Mouse (Mus musculus): Measurements from ENCODE around the gene Prss30. TPM values are rescaled to one million over a fixed set of nuclear protein-coding genes. Genes with fewer than 3 reads are reported as not detected.

Prss30 gene
- polyA plus RNA-seq, 1 experiment from 2014 or later: not detected

GRCm38 (mm10) chr17:24008105-24008504, 27.7 kb upstream of the Prss30 start:
- no peak for ATAC-seq (ENCODE audit: low FRiP score, low TSS enrichment)
- Histone ChIP-seq H3K27me3 (ENCODE audit: control insufficient read depth, insufficient read depth, low read length) (no peaks in the 10 kb centered on the region), H3K9me3 (ENCODE audit: control insufficient read depth, low read length) (no peaks in the 10 kb centered on the region), H3K4me1 (ENCODE audit: control insufficient read depth, insufficient read depth, low read length) (no peaks in the 10 kb centered on the region), H3K4me2 (ENCODE audit: low read length) (no peak overlapping the region), H3K27ac (replicated peaks; ENCODE audit: low read depth, low read length) (no peak overlapping the region), H3K36me3 (ENCODE audit: control insufficient read depth, insufficient read depth, low read length) (no peaks in the 10 kb centered on the region), H3K4me3 (replicated peaks; ENCODE audit: low read depth, low read length) (no peak overlapping the region), H3K9ac (replicated peaks; ENCODE audit: low read length) (no peak overlapping the region)
- no peak for DNase-seq
- WGBS: 82% methylated on average over 4 of the region's 4 CpGs

- H3K36me3 ChIP-seq (ENCODE audit: control insufficient read depth, insufficient read depth, low read length): no peaks in the 10 kb centered on the region
- ATAC-seq (ENCODE audit: low FRiP score, low TSS enrichment) (no peak), DNase-seq (no peak)
- H3K4me3 ChIP-seq (replicated peaks; ENCODE audit: low read depth, low read length): no peak overlapping the region
- H3K4me2 ChIP-seq (ENCODE audit: low read length): no peak overlapping the region
- no peak overlapping the region for H3K9ac ChIP-seq (replicated peaks; ENCODE audit: low read length)
- no peaks in the 10 kb centered on the region for H3K9me3 ChIP-seq (ENCODE audit: control insufficient read depth, low read length)
- H3K27ac ChIP-seq (replicated peaks; ENCODE audit: low read depth, low read length): no peak overlapping the region
- no peaks in the 10 kb centered on the region for H3K27me3 ChIP-seq (ENCODE audit: control insufficient read depth, insufficient read depth, low read length)
- 60% methylated on average over 1 of the region's 1 CpGs for WGBS
- no peaks in the 10 kb centered on the region for H3K4me1 ChIP-seq (ENCODE audit: control insufficient read depth, insufficient read depth, low read length)
Measured at GRCm38 (mm10) chr17:24007391-24007790, 27.0 kb upstream of the Prss30 start.

- H3K9me3 ChIP-seq (ENCODE audit: control insufficient read depth, low read length): no peaks in the 10 kb centered on the region
- H3K36me3 ChIP-seq (ENCODE audit: control insufficient read depth, insufficient read depth, low read length): no peaks in the 10 kb centered on the region
- H3K27me3 ChIP-seq (ENCODE audit: control insufficient read depth, insufficient read depth, low read length): no peaks in the 10 kb centered on the region
- no peak overlapping the region for H3K4me2 ChIP-seq (ENCODE audit: low read length)
- no peak overlapping the region for H3K27ac ChIP-seq (replicated peaks; ENCODE audit: low read depth, low read length)
- WGBS: 43% methylated on average over 2 of the region's 2 CpGs
- H3K4me1 ChIP-seq (ENCODE audit: control insufficient read depth, insufficient read depth, low read length): no peaks in the 10 kb centered on the region
- ATAC-seq (ENCODE audit: low FRiP score, low TSS enrichment): no peak
- H3K9ac ChIP-seq (replicated peaks; ENCODE audit: low read length): no peak overlapping the region
- H3K4me3 ChIP-seq (replicated peaks; ENCODE audit: low read depth, low read length): no peak overlapping the region
- no peak for DNase-seq
Measured at GRCm38 (mm10) chr17:24006930-24007329, 26.6 kb upstream of the Prss30 start.

GRCm38 (mm10) chr17:24005049-24005448, 24.7 kb upstream of the Prss30 start:
- Histone ChIP-seq H3K9ac (replicated peaks; ENCODE audit: low read length) (no peak overlapping the region), H3K4me3 (replicated peaks; ENCODE audit: low read depth, low read length) (no peak overlapping the region), H3K9me3 (ENCODE audit: control insufficient read depth, low read length) (no peaks in the 10 kb centered on the region), H3K27me3 (ENCODE audit: control insufficient read depth, insufficient read depth, low read length) (no peaks in the 10 kb centered on the region), H3K4me2 (ENCODE audit: low read length) (no peak overlapping the region), H3K36me3 (ENCODE audit: control insufficient read depth, insufficient read depth, low read length) (no peaks in the 10 kb centered on the region), H3K4me1 (ENCODE audit: control insufficient read depth, insufficient read depth, low read length) (no peaks in the 10 kb centered on the region), H3K27ac (replicated peaks; ENCODE audit: low read depth, low read length) (no peak overlapping the region)
- ATAC-seq (ENCODE audit: low FRiP score, low TSS enrichment) (no peak), DNase-seq (no peak)
- 95% methylated on average over 3 of the region's 3 CpGs for WGBS

- Histone ChIP-seq H3K4me2 (ENCODE audit: low read length) (no peak overlapping the region), H3K4me1 (ENCODE audit: control insufficient read depth, insufficient read depth, low read length) (no peaks in the 10 kb centered on the region), H3K4me3 (replicated peaks; ENCODE audit: low read depth, low read length) (no peak overlapping the region), H3K27ac (replicated peaks; ENCODE audit: low read depth, low read length) (no peak overlapping the region), H3K9me3 (ENCODE audit: control insufficient read depth, low read length) (no peaks in the 10 kb centered on the region), H3K36me3 (ENCODE audit: control insufficient read depth, insufficient read depth, low read length) (no peaks in the 10 kb centered on the region), H3K27me3 (ENCODE audit: control insufficient read depth, insufficient read depth, low read length) (no peaks in the 10 kb centered on the region), H3K9ac (replicated peaks; ENCODE audit: low read length) (no peak overlapping the region)
- no peak for ATAC-seq (ENCODE audit: low FRiP score, low TSS enrichment)
- 93% methylated on average over 14 of the region's 14 CpGs for WGBS
- no peak for DNase-seq
Measured at GRCm38 (mm10) chr17:24004071-24004665, 23.8 kb upstream of the Prss30 start.

GRCm38 (mm10) chr17:24000404-24000803, 20.0 kb upstream of the Prss30 start:
- 82% methylated on average over 5 of the region's 5 CpGs for WGBS
- Histone ChIP-seq H3K36me3 (ENCODE audit: control insufficient read depth, insufficient read depth, low read length) (no peaks in the 10 kb centered on the region), H3K27ac (replicated peaks; ENCODE audit: low read depth, low read length) (no peak overlapping the region), H3K9ac (replicated peaks; ENCODE audit: low read length) (no peak overlapping the region), H3K4me2 (ENCODE audit: low read length) (no peak overlapping the region), H3K27me3 (ENCODE audit: control insufficient read depth, insufficient read depth, low read length) (no peaks in the 10 kb centered on the region), H3K9me3 (ENCODE audit: control insufficient read depth, low read length) (no peaks in the 10 kb centered on the region), H3K4me1 (ENCODE audit: control insufficient read depth, insufficient read depth, low read length) (no peaks in the 10 kb centered on the region), H3K4me3 (replicated peaks; ENCODE audit: low read depth, low read length) (no peak overlapping the region)
- no peak for ATAC-seq (ENCODE audit: low FRiP score, low TSS enrichment)
- DNase-seq: no peak

- 85% methylated on average over 6 of the region's 6 CpGs for WGBS
- no peak overlapping the region for H3K27ac ChIP-seq (replicated peaks; ENCODE audit: low read depth, low read length)
- H3K4me2 ChIP-seq (ENCODE audit: low read length): no peak overlapping the region
- ATAC-seq (ENCODE audit: low FRiP score, low TSS enrichment) (no peak), DNase-seq (no peak)
- H3K4me3 ChIP-seq (replicated peaks; ENCODE audit: low read depth, low read length): no peak overlapping the region
- no peaks in the 10 kb centered on the region for H3K27me3 ChIP-seq (ENCODE audit: control insufficient read depth, insufficient read depth, low read length)
- H3K4me1 ChIP-seq (ENCODE audit: control insufficient read depth, insufficient read depth, low read length): 0 out of 2 replicates have a peak, but pooled peaks cover 5% of the 10 kb centered on the region
- no peaks in the 10 kb centered on the region for H3K9me3 ChIP-seq (ENCODE audit: control insufficient read depth, low read length)
- no peak overlapping the region for H3K9ac ChIP-seq (replicated peaks; ENCODE audit: low read length)
- H3K36me3 ChIP-seq (ENCODE audit: control insufficient read depth, insufficient read depth, low read length): no peaks in the 10 kb centered on the region
Measured at GRCm38 (mm10) chr17:23998383-23998782, 18.0 kb upstream of the Prss30 start.

- Histone ChIP-seq H3K9ac (replicated peaks; ENCODE audit: low read length) (no peak within 1 kb of the TSS), H3K9me3 (ENCODE audit: control insufficient read depth, low read length) (no peaks in the 10 kb centered on the region), H3K36me3 (ENCODE audit: control insufficient read depth, insufficient read depth, low read length) (no peaks in the 10 kb centered on the region), H3K4me1 (ENCODE audit: control insufficient read depth, insufficient read depth, low read length) (peaks cover 8% of the 10 kb centered on the region; the same call in 1 of the 2 replicates), H3K4me3 (replicated peaks; ENCODE audit: low read depth, low read length) (no peak within 1 kb of the TSS), H3K27ac (replicated peaks; ENCODE audit: low read depth, low read length) (no peak within 1 kb of the TSS), H3K4me2 (ENCODE audit: low read length) (no peak within 1 kb of the TSS), H3K27me3 (ENCODE audit: control insufficient read depth, insufficient read depth, low read length) (no peaks in the 10 kb centered on the region)
- ATAC-seq (ENCODE audit: low FRiP score, low TSS enrichment) (no peak), DNase-seq (no peak)
- WGBS: 67% methylated on average over 2 of the region's 2 CpGs
Measured at GRCm38 (mm10) chr17:23997901-23998300, 17.5 kb upstream of the Prss30 start, which contains the start of gene Prss22. Gene Prss22, minus strand, starts transcription at chr17:23998100.

- Histone ChIP-seq H3K27ac (replicated peaks; ENCODE audit: low read depth, low read length) (no peak overlapping the region), H3K4me3 (replicated peaks; ENCODE audit: low read depth, low read length) (no peak overlapping the region), H3K36me3 (ENCODE audit: control insufficient read depth, insufficient read depth, low read length) (no peaks in the 10 kb centered on the region), H3K9me3 (ENCODE audit: control insufficient read depth, low read length) (no peaks in the 10 kb centered on the region), H3K9ac (replicated peaks; ENCODE audit: low read length) (no peak overlapping the region), H3K4me1 (ENCODE audit: control insufficient read depth, insufficient read depth, low read length) (peaks cover 8% of the 10 kb centered on the region; the same call in 1 of the 2 replicates), H3K4me2 (ENCODE audit: low read length) (no peak overlapping the region), H3K27me3 (ENCODE audit: control insufficient read depth, insufficient read depth, low read length) (no peaks in the 10 kb centered on the region)
- WGBS: 27% methylated on average over 1 of the region's 1 CpGs
- ATAC-seq (ENCODE audit: low FRiP score, low TSS enrichment) (no peak), DNase-seq (peak; percentile 13)
Measured at GRCm38 (mm10) chr17:23995421-23995820, 15.1 kb upstream of the Prss30 start.
